Mouse (Mus musculus) gastrocnemius, postnatal 4 days (tissue): ENCODE data around the gene Ppm1g. TPM values are rescaled to one million over a fixed set of nuclear protein-coding genes. Genes with fewer than 3 reads are reported as not detected.

ENCODE experiments used
- DNase-seq, 2 experiments: peaks; one replicate each; pipeline ENCODE4 v3.0.0; 2021 to 2022; ENCODE audit warnings: low spot score in 2 of 2, mixed read lengths in 2 of 2
- long read RNA-seq, 2 experiments: library from polyadenylated mRNA; stranded (forward); transcript quantifications; one replicate each; pipeline ENCODE4 v2.0.0; 2021
- total RNA-seq, 2 experiments: library from RNA; stranded (reverse); gene quantifications; 2 replicates each; pipeline ENCODE4 v1.2.3; 2021

Ppm1g gene
- 10 to 100 TPM; 55.3 to 63.8 TPM for total RNA-seq
- long read RNA-seq, experiment 1, transcript Ppm1g-201 (10 exons, 2,307 nt): major isoform, 79 of 86 reads
- long read RNA-seq, experiment 1, partial matches to known transcripts: 2 of 86 reads
- long read RNA-seq, experiment 1, other reads (novel, unspliced or antisense): 4 of 86 reads
- long read RNA-seq, experiment 2, transcript Ppm1g-201 (10 exons, 2,307 nt): major isoform, 93 of 103 reads
- long read RNA-seq, experiment 2, partial matches to known transcripts: 5 of 103 reads
- long read RNA-seq, experiment 2, other reads (novel, unspliced or antisense): 5 of 103 reads

DNA sequence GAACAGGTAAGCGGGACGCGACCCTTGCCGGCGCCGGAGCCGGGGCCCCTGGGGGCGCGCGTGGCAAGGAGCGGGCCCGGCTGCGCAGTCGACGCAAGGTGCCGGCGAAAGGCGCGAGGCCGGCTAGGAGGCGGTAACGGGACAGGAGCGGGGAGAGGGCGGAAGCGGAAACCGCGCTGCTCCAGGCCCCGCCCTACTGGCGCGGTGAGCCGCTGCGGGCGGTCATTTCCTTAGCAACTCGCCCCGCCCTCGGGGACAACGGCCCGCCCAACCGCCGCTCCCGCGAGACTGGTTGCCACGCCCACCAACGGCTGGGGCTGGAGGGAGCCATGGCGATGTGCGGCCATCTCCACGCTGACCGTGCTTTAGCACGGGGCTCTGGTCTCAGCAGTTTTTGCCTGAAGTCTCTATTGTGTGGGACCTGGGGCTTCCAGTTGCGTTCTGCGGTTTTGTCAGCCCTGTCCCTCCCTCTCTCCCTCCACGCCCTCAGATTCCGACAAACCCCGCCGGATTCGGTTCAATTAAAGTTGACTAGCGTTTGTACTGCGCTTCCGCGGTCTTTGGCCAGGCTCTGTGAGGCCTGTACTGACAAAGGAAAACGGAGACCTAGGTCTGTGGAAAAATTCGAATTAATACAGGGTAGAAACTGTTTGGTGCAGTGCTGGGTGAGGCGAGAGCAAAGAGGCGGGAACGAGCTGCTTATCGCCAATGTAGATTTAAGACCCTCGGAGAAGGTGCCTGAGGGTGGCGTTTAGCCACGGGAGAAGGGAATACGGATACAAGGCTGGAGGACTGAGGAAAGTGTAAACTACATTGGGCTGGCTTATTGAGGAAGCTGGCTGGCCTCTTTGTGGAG is at the start of gene Ppm1g:
Gene Ppm1g, minus strand, starts transcription at position 240 of the 856 bp plus-strand sequence.
- DNase-seq: peak; percentile 98 to 99

DNA sequence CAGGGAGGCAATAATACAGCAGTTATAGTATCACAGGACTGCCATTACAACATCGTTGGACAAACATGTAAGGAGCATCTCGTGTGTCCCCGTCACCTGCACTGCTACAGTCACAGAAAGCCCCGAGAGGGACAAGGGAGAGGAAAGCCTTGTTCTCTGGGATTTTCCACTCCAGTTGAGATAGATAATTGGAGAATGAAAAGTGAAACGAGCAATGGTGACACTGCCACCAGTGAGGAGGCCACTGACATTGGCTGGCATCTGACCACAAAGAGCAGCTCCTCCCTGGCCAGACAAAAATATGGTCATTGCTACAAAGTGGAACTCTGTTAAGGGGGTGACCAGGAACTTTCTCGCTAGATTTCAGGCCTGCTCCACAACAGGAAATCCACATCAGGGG is 47.2 kb upstream of the Ppm1g start:
- no peak for DNase-seq

- no peak for DNase-seq
These were observed 45.6 kb upstream of the Ppm1g start for GRCm38 (mm10) chr5:31266101-31266500.

GRCm38 (mm10) chr5:31257616-31258015 is 37.1 kb upstream of the Ppm1g start:
- no peak for DNase-seq

DNA sequence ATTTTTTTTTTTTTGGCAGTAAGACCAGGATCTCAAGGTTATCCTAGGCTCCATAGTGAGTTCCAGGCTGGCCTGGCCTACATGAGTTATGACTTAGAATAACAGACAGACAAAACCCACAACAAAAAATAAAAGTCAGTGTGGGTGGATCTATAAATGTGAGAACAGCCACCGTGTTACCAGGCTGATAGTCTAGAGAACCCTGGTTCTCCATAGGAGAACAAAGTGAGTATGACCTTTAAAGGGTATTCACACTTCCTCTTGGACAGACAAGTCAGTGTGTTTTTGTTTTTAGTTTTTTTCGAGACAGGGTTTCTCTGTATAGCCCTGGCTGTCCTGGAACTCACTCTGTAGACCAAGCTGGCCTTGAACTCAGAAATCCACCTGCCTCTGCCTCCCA is 35.5 kb upstream of the Ppm1g start:
- DNase-seq: no peak

DNA sequence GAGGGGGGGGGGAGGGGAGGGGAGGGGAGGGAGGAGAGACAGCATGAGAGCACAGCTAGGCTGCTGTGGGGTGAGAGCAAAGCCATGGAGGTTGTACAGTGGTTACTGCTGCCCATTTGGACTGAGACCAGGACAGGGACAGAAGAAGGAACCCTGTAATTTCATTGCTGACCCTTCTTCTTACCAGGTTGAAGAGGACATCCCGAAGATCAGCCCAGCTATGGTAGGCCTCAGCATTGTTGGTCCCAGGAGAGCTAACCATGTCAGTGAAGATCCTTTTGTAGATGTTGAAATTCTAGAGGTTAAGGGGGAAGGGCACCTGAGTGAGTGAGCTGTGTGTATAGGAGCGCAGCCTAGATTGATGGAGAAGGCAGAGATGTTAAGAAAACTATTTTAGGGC is 34.9 kb upstream of the Ppm1g start:
- DNase-seq: no peak

GRCm38 (mm10) chr5:31254901-31255300 is 34.4 kb upstream of the Ppm1g start:
- DNase-seq: no peak

- DNase-seq: no peak
These were observed 34.0 kb upstream of the Ppm1g start for GRCm38 (mm10) chr5:31254452-31254851.

DNA sequence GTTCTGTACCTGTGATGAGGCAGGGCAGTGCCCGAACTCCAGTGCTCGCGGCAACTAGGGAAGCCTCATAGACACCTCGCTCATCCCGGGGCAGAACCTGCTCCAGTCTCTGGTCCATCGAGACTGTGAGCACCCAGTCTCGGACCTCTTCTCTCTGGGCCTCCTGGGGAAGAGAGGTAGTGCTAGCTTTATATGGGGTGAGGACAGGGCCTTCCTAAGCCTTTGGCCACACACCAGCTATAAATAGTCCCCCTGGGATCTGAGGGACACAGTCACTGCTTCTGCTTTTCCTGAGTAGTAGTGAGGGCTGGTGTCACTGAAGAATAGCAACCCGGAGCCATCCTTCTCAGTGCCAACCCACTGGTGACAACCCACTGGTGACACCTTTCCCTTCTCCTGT is 33.3 kb upstream of the Ppm1g start:
- DNase-seq: no peak

GRCm38 (mm10) chr5:31252795-31253545 is 32.5 kb upstream of the Ppm1g start:
- no peak for DNase-seq

GRCm38 (mm10) chr5:31252151-31252550 is 31.7 kb upstream of the Ppm1g start:
- no peak for DNase-seq

DNA sequence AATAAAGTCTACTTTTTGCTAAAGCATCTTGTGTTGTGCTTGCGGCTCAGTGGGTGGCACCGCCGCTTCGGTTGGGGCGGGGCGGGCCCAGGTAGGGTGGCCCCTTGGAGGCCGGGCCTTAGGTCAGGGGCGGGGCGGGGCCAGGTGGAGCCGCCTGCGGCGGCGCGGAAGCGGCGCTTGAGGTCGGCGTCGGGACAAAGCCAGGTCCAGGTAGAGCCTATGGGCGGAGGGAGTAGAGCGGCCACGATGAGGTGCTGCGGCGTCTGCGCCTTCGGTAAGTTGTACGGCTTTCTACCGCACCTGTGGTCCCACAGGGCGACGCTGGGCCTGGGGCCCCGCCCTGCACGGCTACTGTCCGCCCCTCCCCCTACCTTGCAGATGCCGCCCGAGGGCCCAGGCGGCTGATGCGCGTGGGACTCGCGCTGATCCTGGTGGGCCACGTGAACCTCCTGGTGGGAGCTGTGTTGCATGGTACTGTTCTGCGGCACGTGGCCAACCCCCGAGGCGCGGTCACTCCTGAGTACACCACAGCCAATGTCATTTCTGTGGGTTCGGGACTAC is 31.1 kb upstream of the Ppm1g start, which contains the start of gene Krtcap3:
Gene Krtcap3, plus strand, starts transcription at position 151 of the 561 bp plus-strand sequence.
- no peak for DNase-seq

GRCm38 (mm10) chr5:31250716-31251115 is 30.2 kb upstream of the Ppm1g start:
- no peak for DNase-seq

DNA sequence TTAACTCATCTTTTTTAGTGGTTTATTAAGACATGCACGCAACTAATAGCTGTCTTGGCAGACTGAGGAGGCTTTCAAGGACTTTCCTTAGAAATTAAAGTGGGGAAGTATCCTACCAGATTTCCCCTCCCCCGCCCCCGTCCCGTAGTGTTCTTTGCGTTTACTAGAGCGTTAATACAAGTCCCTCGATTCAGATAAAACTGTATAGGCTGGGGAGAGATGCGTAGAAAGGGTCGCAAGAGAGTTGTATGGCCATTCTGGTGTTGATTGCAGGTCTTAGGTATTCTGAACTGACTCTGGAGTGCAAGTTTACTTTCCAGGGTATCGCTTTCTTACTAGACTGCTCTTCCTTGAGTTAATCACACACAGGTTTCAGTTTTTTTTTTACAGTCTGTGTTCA is 21.7 kb upstream of the Ppm1g start:
- no peak for DNase-seq

DNA sequence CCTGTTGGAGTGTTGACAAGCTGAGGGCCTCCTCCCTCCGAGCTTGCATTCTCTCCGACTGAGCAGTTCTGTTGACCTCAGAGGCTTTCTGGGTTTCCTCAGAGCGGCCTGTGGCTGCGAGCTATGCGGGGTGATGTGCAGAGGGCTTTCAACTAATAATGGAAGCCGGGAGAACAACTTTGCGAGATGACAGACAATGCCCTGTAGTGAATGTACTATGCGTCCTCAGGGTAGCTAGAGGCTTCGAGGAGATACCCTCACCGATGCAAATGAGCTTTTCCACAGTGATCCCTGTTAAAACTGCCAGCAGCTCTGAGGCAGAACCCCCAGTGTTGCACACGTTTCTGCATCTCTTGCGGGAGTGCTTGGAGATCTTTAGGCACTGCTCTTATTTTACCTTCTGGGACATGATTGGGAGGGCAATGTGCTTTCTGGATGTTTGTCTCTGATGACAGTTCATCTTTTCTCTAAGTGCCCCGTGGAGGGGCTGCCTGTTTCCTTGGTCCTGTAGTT is 21.1 kb upstream of the Ppm1g start:
- DNase-seq: no peak

GRCm38 (mm10) chr5:31240637-31241521 is 20.4 kb upstream of the Ppm1g start, which contains the start of the genes Nrbp1 and Gm9970:
TSS of gene Nrbp1 (plus strand) at chr5:31240864.
TSS of gene Gm9970 (minus strand) at chr5:31241232.
- DNase-seq: peak; percentile 96 to 97

DNA sequence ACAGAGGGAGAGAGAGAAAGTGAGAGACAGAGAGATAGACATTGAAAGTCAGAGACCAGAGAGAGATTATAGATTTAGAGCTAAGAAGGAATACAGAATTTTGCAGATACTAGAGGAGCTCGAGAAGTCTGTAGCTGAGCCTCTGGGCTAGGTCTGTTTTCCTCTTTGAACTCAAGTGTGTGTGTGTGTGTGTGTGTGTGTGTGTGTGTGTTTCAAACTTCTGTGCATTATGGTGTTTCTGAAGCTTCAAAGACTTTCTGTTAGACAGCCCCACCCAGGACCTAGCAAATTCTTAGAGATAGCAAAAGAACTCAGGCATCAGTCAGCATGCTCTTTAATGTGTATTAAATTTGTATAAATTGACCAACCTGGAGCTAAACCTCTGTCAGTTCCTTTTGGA is 6.2 kb upstream of the Ppm1g start:
- DNase-seq: no peak

DNA sequence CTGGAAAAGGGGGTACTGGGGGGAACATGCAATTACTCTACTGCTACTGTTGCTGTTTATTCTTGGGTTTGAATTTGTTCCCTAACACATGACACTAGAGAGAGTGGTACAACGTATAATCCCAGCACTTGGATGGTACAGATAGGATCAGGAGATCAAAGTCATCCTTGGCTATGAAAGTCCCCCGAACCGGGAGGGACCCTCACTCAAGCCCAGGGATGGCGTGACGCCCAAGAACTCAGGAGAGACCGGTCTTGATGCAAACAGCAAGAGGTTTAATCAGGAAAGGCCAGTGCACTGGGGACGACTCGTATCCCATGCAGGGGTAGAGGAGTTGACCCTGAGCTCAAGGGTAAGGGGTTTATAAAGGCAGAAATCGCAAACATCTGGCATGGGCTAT is 2.2 kb upstream of the Ppm1g start:
- DNase-seq: peak in 1 of 2 experiments; percentile 12

DNA sequence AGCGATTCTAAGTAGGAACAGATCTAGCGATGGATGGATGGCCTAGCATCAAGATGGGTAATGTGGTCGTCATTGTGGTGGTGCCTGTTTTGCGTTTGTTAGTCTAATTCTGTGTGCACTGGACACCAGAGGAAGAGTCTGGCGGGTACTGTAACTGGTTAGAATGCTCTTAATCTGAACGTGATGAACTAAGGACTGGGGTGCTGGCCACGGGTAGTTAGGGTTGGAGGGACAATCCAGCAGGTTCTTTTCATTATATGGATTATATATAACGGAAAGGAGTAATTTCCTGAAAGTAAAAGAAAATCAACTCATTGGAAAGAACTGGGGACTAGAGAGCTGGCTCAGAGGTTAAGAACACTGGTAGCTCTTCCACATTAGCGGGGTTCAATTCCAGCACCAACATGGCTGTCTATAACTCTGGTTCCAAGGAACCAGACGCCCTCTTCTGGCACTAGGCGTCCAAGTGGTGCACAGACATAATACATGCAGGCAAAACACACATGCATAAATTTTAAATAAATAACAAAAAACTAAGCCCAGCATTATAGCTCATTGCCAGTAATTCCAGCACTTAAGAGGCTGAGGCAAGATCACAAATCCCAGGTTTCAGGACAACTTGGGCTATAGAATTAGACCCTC is 938 bp upstream of the Ppm1g start:
- DNase-seq: peak in 1 of 2 experiments; percentile 18
